Mouse (Mus musculus) retina, embryonic 14.5 days (tissue): ENCODE results near the gene Gm15517.
"Not testable (repeated sequence)": the region's sequence is repeated elsewhere in the genome, so short reads cannot be mapped to it uniquely, and the experiment has no call there.

Experiments used
- DNase-seq: peaks from one replicate; pipeline ENCODE4 v3.0.0-alpha.2; 2015; ENCODE audit warnings: low spot score

Gene Gm15517

GRCm38 (mm10) chr7:44269397-44269796 lies 8.2 kb downstream of the Gm15517 start:
- no peak for DNase-seq

- DNase-seq, result peak; percentile 36
Measured at GRCm38 (mm10) chr7:44271309-44271708, 10.1 kb downstream of the Gm15517 start.

GRCm38 (mm10) chr7:44272546-44272945 lies 11.3 kb downstream of the Gm15517 start:
- no peak for DNase-seq

- no peak for DNase-seq
Measured at GRCm38 (mm10) chr7:44273446-44273845, 12.2 kb downstream of the Gm15517 start.

GRCm38 (mm10) chr7:44274096-44274495 lies 12.8 kb downstream of the Gm15517 start:
- no peak for DNase-seq

GRCm38 (mm10) chr7:44275546-44275945 lies 14.3 kb downstream of the Gm15517 start:
- DNase-seq, result no peak

GRCm38 (mm10) chr7:44276461-44277249 lies 15.4 kb downstream of the Gm15517 start:
- no peak for DNase-seq

- peak; percentile 56 for DNase-seq
Measured at GRCm38 (mm10) chr7:44277250-44277622, 16.0 kb downstream of the Gm15517 start.

- no peak for DNase-seq
Measured at GRCm38 (mm10) chr7:44280959-44281358, 19.7 kb downstream of the Gm15517 start.

- DNase-seq, result no peak
Measured at GRCm38 (mm10) chr7:44281586-44281985, 20.3 kb downstream of the Gm15517 start.

- DNase-seq, result no peak
Measured at GRCm38 (mm10) chr7:44287760-44288159, 26.5 kb downstream of the Gm15517 start.

GRCm38 (mm10) chr7:44290986-44291385 lies 29.7 kb downstream of the Gm15517 start:
- DNase-seq, result no peak

GRCm38 (mm10) chr7:44291418-44291817 lies 30.2 kb downstream of the Gm15517 start:
- no peak for DNase-seq

GRCm38 (mm10) chr7:44297501-44297900 lies 36.3 kb downstream of the Gm15517 start:
- DNase-seq, result not testable (repeated sequence)

GRCm38 (mm10) chr7:44303346-44304340 lies 42.4 kb downstream of the Gm15517 start:
- DNase-seq, result no peak

GRCm38 (mm10) chr7:44304463-44304774 lies 43.2 kb downstream of the Gm15517 start:
- DNase-seq, result no peak

GRCm38 (mm10) chr7:44304775-44305641 lies 43.8 kb downstream of the Gm15517 start:
- peak; percentile 99 for DNase-seq

GRCm38 (mm10) chr7:44305686-44306085 lies 44.4 kb downstream of the Gm15517 start:
- DNase-seq, result no peak

GRCm38 (mm10) chr7:44306516-44307240 lies 45.4 kb downstream of the Gm15517 start, which contains the start of gene Clec11a:
Clec11a (minus strand) TSS chr7:44306902.
- no peak for DNase-seq

GRCm38 (mm10) chr7:44307261-44308020 lies 46.2 kb downstream of the Gm15517 start:
- no peak for DNase-seq
